Mouse (Mus musculus) E14TG2a.4 (cell line): ENCODE results near the gene Ntng2.

ENCODE experiments used
- H3K27me3 ChIP-seq: 2 replicates; pipeline ENCODE4 v1.6.1; 2014; ENCODE audit warnings: low read length, control low read depth; ENCODE audit not compliant: insufficient read depth
- H3K36me3 ChIP-seq: 2 replicates; pipeline ENCODE4 v1.6.1; 2014; ENCODE audit warnings: low read length, control low read depth; ENCODE audit not compliant: insufficient read depth
- H3K4me1 ChIP-seq: replicated peaks from 2 replicates; pipeline ENCODE4 v1.6.1; 2014; ENCODE audit warnings: low read depth, low read length, control low read depth
- H3K4me3 ChIP-seq: replicated peaks from 2 replicates; pipeline ENCODE4 v1.5.1; 2014; ENCODE audit warnings: mild to moderate bottlenecking, low read length
- H3K9me3 ChIP-seq: 2 replicates; pipeline ENCODE4 v1.6.1; 2014; ENCODE audit warnings: low read length, control low read depth
- CTCF ChIP-seq: conservative IDR thresholded peaks from 2 replicates; pipeline ENCODE4 v1.5.1; 2014; ENCODE audit warnings: low read length
- NANOG ChIP-seq: IDR thresholded peaks from 2 replicates; pipeline ENCODE4 v1.6.1; 2014; ENCODE audit warnings: borderline replicate concordance, low read length, mixed read lengths
- POU5F1 ChIP-seq: IDR thresholded peaks from 2 replicates; pipeline ENCODE4 v1.6.1; 2014; ENCODE audit warnings: low read length, borderline replicate concordance

Ntng2 gene

DNA sequence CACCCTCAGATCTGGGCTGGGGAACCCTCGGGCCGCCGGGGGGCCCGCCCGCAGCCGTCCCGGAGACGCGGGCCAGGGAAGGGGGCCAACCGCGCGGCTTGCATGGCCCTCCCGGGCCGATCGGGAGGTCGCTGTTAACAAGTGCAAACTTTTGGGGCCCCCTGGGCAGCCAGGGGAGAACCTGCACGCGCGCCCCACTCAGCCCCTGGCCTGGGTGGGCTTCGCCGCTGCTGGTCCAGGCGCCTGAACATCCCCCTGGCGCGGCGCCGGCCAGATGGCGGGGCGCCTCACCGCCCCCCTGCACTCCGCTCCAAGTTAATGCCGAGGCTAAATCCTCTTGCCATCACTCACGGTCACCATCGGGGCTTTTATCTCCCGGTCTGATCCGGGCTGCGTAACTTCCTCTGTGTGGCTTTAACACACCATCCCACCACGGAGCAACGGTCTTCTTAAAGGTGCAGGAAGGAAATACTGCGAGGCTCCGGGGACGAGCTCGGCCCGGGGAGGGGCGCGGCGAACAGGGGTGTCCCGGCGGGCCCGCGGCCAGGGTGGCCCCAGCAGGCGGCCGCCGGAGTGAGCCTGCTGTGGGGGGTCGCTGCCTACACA is at the start of gene Ntng2:
Gene Ntng2 (minus strand): TSS at position 407 of the 606 bp plus-strand sequence.
- Histone ChIP-seq H3K4me1 (peaks cover 51% of the 10 kb centered on the region), H3K36me3 (no peaks in the 10 kb centered on the region), H3K9me3 (no peaks in the 10 kb centered on the region), H3K4me3 (peak within 1 kb of the TSS; percentile 79), H3K27me3 (peaks cover 99% of the 10 kb centered on the region)
- TF ChIP-seq POU5F1 (no peak), CTCF (no peak), NANOG (no peak)

DNA sequence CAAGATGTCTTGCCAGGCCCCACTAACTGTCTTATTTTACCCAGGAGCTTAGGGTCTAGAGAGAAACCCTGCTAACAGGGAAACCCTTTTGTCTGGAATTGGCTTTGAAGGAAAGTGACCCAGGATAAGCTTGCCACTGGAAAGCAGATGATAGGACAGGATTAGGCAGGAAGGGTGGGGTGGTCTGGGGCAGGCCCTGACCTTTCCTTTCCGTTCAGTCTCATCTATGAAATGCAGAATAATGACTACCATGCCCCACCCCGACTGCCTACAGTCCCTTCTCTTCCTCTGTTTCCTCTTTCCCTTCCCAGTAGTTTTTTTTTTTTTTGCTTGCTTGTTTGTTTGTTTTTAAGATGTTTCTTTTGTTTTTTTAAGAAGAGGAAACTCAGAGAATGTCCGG is 42.8 kb upstream of the Ntng2 start:
- H3K4me3 ChIP-seq: no peak overlapping the region
- H3K27me3 ChIP-seq: no peaks in the 10 kb centered on the region
- peaks cover 17% of the 10 kb centered on the region for H3K9me3 ChIP-seq
- TF ChIP-seq POU5F1 (no peak), CTCF (no peak), NANOG (no peak)
- 0 out of 2 replicates have a peak, but pooled peaks cover 6% of the 10 kb centered on the region for H3K4me1 ChIP-seq
- H3K36me3 ChIP-seq: no peaks in the 10 kb centered on the region

DNA sequence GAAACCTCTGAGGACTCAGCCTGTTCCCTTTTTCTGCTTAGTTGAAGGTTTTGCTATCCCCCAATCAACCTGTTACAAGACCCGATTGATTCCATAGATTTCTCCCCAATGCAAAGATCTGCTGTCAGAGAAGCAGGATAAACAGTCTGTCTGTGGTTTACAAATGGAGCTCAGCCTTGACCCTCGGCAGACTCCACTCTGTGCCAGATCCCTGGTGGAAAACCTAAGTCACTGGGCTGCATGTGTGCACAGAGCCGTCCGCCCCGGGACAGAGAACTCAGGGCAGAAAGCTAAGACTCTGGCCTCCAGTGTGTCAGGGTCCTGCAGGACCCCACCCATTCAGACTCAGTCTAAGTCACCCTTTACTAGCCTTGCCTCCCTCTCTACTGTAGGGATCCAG is 34.8 kb upstream of the Ntng2 start:
- TF ChIP-seq POU5F1 (no peak), NANOG (no peak), CTCF (no peak)
- peaks cover 6% of the 10 kb centered on the region for H3K4me1 ChIP-seq
- H3K36me3 ChIP-seq: no peaks in the 10 kb centered on the region
- H3K9me3 ChIP-seq: no peaks in the 10 kb centered on the region
- peaks cover 10% of the 10 kb centered on the region; the same call in 1 of the 2 replicates for H3K27me3 ChIP-seq
- H3K4me3 ChIP-seq: no peak overlapping the region

DNA sequence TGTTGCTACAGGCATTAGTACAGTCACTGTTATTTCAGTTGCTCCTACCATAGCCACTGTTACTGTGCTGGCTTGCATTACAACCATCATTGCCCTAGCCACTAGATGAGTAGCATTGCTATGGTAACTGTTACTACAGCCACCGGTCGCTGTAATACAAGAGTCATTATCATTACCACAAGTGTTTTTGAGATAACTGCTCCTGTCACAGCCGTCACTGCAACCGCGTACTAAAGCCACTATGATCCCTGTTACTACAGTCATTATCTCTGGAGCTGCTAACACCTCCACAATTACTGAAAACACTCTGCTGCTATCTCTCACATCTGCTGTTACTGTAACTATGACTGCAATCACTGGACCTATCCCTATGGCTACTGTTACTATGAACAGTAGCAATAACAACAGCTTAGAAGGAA is 24.9 kb upstream of the Ntng2 start:
- no peaks in the 10 kb centered on the region for H3K36me3 ChIP-seq
- TF ChIP-seq CTCF (no peak), POU5F1 (no peak), NANOG (no peak)
- no peaks in the 10 kb centered on the region for H3K4me1 ChIP-seq
- no peak overlapping the region for H3K4me3 ChIP-seq
- H3K9me3 ChIP-seq: no peaks in the 10 kb centered on the region
- no peaks in the 10 kb centered on the region for H3K27me3 ChIP-seq

DNA sequence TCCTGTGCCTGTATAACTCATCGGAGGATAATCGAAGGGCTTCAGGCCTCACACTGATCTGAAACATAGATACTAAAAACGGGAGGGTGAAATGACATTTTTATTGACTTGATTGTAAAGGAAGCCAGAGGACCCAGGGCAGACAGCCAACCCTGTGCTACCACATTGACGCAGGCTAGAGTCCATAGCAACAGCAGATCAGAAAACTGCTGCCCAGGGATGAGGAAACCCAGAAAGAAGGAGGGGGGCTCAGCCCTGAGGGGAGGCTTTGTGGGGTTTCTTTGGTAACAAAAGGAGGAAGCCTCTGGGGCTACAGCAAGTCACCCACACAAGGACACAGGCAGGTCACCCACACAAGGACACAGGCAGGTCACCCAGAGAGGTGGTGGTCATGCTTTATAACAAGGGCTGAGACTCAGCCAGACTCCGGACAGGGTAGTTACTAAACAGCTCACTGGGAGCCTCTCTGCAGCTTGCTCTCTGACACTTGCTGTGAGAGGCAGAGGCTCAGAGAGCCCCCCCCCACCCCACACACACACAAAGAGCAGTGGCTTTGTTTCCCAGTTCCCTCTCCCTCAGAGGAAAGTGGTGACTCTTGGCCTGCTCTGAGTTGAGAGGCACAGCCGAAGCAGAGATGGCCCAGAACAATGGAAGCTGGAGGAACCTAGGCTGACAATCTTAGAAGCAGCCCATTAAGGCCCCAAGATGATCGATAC is 19.2 kb upstream of the Ntng2 start:
- H3K9me3 ChIP-seq: no peaks in the 10 kb centered on the region
- H3K36me3 ChIP-seq: no peaks in the 10 kb centered on the region
- TF ChIP-seq NANOG: no peak
- no peak for TF ChIP-seq CTCF
- no peak for TF ChIP-seq POU5F1
- no peaks in the 10 kb centered on the region for H3K4me1 ChIP-seq
- peaks cover 7% of the 10 kb centered on the region; the same call in 1 of the 2 replicates for H3K27me3 ChIP-seq
- H3K4me3 ChIP-seq: no peak overlapping the region

DNA sequence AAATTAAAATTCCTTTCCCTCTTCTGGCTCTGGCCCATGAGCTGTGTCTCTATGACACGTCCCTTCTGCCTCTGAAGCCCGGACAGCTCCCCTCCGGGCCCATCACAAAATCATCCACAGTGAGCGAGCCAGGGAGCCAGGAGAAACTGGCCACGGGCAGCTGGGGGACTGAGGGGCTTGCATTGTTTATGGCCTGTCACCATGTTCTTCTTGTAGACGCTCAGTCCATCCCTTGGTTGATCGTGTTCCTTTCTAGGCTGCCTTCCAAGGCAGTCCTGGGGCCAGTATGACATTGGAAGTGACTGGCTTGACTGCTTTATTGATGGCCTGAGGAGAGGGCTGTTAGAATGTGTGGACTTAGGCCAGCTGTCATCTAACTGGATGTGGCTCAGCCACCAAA is 18.3 kb upstream of the Ntng2 start:
- H3K4me3 ChIP-seq: no peak overlapping the region
- peaks cover 13% of the 10 kb centered on the region for H3K27me3 ChIP-seq
- no peak for TF ChIP-seq CTCF
- no peak for TF ChIP-seq POU5F1
- no peaks in the 10 kb centered on the region for H3K4me1 ChIP-seq
- no peaks in the 10 kb centered on the region for H3K9me3 ChIP-seq
- H3K36me3 ChIP-seq: no peaks in the 10 kb centered on the region

DNA sequence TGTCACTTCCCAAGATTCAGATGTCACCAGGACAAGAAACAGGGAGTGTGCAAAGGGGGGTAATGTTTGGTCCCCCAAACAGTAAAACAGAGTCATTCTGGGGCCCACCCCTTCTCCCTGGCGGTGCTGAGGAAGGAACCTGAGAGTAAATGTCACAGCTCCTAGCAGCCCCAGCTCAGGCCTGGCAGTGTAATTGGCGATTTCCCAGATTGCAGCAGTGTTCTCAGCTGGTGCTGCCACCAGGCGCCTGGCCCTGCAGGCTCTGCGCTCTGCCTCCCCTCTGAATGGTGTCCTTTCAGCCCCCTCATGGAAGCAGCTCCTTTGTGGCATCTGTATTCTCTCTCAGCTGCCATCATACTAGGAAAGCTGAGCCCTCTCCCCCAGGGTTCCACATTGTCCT is 14.0 kb upstream of the Ntng2 start:
- H3K36me3 ChIP-seq: no peaks in the 10 kb centered on the region
- no peak overlapping the region for H3K4me3 ChIP-seq
- TF ChIP-seq CTCF (no peak), NANOG (no peak), POU5F1 (no peak)
- H3K27me3 ChIP-seq: peaks cover 34% of the 10 kb centered on the region
- H3K9me3 ChIP-seq: no peaks in the 10 kb centered on the region
- no peaks in the 10 kb centered on the region for H3K4me1 ChIP-seq

DNA sequence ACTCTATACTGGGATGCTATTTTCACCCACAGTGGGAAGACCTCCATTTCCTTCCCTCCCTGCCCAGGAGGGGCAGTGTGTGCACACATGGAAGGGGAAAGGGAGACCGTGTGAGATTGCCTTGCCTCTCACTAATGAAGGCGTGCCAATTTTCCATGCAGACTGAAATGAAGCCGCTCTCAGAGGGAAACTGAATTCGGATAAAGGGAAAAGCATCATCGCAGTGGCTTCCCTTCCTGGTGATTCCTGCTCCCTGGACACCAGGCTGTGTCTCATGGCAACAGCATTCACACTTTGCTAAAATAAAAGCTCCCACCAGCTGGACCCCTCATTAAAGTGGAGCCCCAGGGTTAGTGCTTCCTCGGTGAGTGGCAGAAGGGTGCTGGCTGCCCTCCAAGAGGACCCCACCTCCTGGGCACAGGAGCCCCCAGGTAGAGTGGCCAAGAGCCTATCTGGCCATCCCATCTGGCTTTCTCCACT is 9.7 kb upstream of the Ntng2 start:
- Histone ChIP-seq H3K4me3 (no peak overlapping the region), H3K9me3 (no peaks in the 10 kb centered on the region), H3K36me3 (no peaks in the 10 kb centered on the region), H3K27me3 (peaks cover 67% of the 10 kb centered on the region), H3K4me1 (no peaks in the 10 kb centered on the region)
- TF ChIP-seq NANOG (no peak), CTCF (0 out of 2 replicates have a peak, but pooled peaks have one; percentile 11)
